Mouse (Mus musculus) liver, embryonic 16.5 days (tissue): ENCODE data around the gene Gm20807. TPM values are rescaled to one million over a fixed set of nuclear protein-coding genes. Genes with fewer than 3 reads are reported as not detected.
"Not testable (repeated sequence)": the region's sequence is repeated elsewhere in the genome, so short reads cannot be mapped to it uniquely, and the experiment has no call there.

Experiments used
- ATAC-seq: fragments of 200-750 bp; cut with Nextera tagmentation; 2 replicates; pipeline ENCODE4 v1.8.0; 2017; ENCODE audit warnings: low read depth, mild to moderate bottlenecking, moderate number of reproducible peaks, moderate library complexity
- H3K27ac ChIP-seq: fragments of 300-500 bp; sonication (generic); 2 replicates; pipeline ENCODE4 v1.5.1; 2014; ENCODE audit warnings: mild to moderate bottlenecking, low read length
- H3K27me3 ChIP-seq: fragments of 300-500 bp; sonication (generic); 2 replicates; pipeline ENCODE4 v1.6.1; 2014; ENCODE audit warnings: low read depth, low read length, mixed read lengths; ENCODE audit not compliant: control insufficient read depth, insufficient read depth
- H3K36me3 ChIP-seq: fragments of 300-500 bp; sonication (generic); 2 replicates; pipeline ENCODE4 v1.6.1; 2014; ENCODE audit warnings: mild to moderate bottlenecking; ENCODE audit not compliant: control insufficient read depth, insufficient read depth
- H3K4me1 ChIP-seq: fragments of 300-500 bp; sonication (generic); 2 replicates; pipeline ENCODE4 v1.6.1; 2014; ENCODE audit warnings: low read depth, low read length, mixed read lengths; ENCODE audit not compliant: control insufficient read depth
- H3K4me2 ChIP-seq: fragments of 300-500 bp; sonication (generic); 2 replicates; pipeline ENCODE4 v1.6.1; 2014; ENCODE audit warnings: low read depth, low read length, mixed read lengths
- H3K4me3 ChIP-seq: fragments of 300-500 bp; sonication (generic); 2 replicates; pipeline ENCODE4 v1.5.1; 2014; ENCODE audit warnings: low read depth, mild to moderate bottlenecking, low read length
- H3K9ac ChIP-seq: fragments of 300-500 bp; sonication (generic); 2 replicates; pipeline ENCODE4 v1.6.1; 2014; ENCODE audit warnings: low read depth, low read length
- H3K9me3 ChIP-seq: fragments of 300-500 bp; sonication (generic); replicated peaks from 2 replicates; pipeline ENCODE4 v1.6.1; 2016; ENCODE audit warnings: low read length; ENCODE audit not compliant: control insufficient read depth
- polyA plus RNA-seq: library from polyadenylated mRNA; unstranded; fragments of >200 nt; fragmentation: Nextera tagmentation; extraction: Ambion mirVana; gene quantifications from 2 replicates; pipeline ENCODE4 v1.2.1, GENCODE M21; 2015

Gm20807 gene
- polyA plus RNA-seq: not detected in 2 replicates

GRCm38 (mm10) chrY:13042591-13042990 lies at the start of gene Gm20807:
Gene Gm20807 (plus strand): TSS chrY:13042891.
- not testable (repeated sequence) for H3K36me3 ChIP-seq, H3K4me2 ChIP-seq, H3K4me1 ChIP-seq, H3K4me3 ChIP-seq, H3K9me3 ChIP-seq, H3K9ac ChIP-seq, H3K27me3 ChIP-seq, H3K27ac ChIP-seq, ATAC-seq

Other genes with a start within 250 kb of the Gm20807 start
- gene Gm21891, start 90.6 kb downstream of the Gm20807 start, polyA plus RNA-seq: not detected in 2 replicates
- gene Gm21425, start 119.1 kb downstream of the Gm20807 start, polyA plus RNA-seq: not detected in 2 replicates
- not detected in 2 replicates for gene Gm21828, start 181.0 kb downstream of the Gm20807 start, polyA plus RNA-seq
- gene Gm21440, start 209.5 kb downstream of the Gm20807 start, polyA plus RNA-seq: not detected in 2 replicates
- gene Gm21454, start 209.6 kb downstream of the Gm20807 start, polyA plus RNA-seq: not detected in 2 replicates